Mouse (Mus musculus) neural tube, embryonic 11.5 days (tissue): Measurements from ENCODE around the gene Cphx3. TPM values are rescaled to one million over a fixed set of nuclear protein-coding genes. Genes with fewer than 3 reads are reported as not detected.

Experiments used
- polyA plus RNA-seq: library from polyadenylated mRNA; unstranded; fragments of >200 nt; fragmentation: Nextera tagmentation; extraction: Ambion mirVana; gene quantifications from 2 replicates; pipeline ENCODE4 v1.2.1, GENCODE M21; 2014

Cphx3 gene
- polyA plus RNA-seq, 1 experiment from 2014 or later: not detected

Other genes with a start within 250 kb of the Cphx3 start
- gene Anxa11, start 240.1 kb upstream of the Cphx3 start, polyA plus RNA-seq: 3.5 and 4.2 TPM in 2 replicates
- not detected in 2 replicates for gene Plac9a, start 179.2 kb upstream of the Cphx3 start, polyA plus RNA-seq
- 1.1 and 2.4 TPM in 2 replicates for gene Tmem254a, start 154.6 kb upstream of the Cphx3 start, polyA plus RNA-seq
- gene Cphx1, start 144.0 kb upstream of the Cphx3 start, polyA plus RNA-seq: not detected in 2 replicates
- gene Duxbl1, start 103.7 kb upstream of the Cphx3 start, polyA plus RNA-seq: 3.8 and 5.9 TPM in 2 replicates
- gene Gm9780, start 39.6 kb upstream of the Cphx3 start, polyA plus RNA-seq: 0.89 TPM in 1 of 2 replicates, not detected in the other
- gene Tmem254c, start 14.9 kb upstream of the Cphx3 start, polyA plus RNA-seq: 17.1 and 25.8 TPM in 2 replicates
- not detected in 2 replicates for gene Cphx2, start 781 bp upstream of the Cphx3 start, polyA plus RNA-seq
- 5.3 TPM in 1 of 2 replicates, not detected in the other for gene Duxbl2, start 36.1 kb downstream of the Cphx3 start, polyA plus RNA-seq
- 0.39 and 1.5 TPM in 2 replicates for gene Plac9b, start 100.2 kb downstream of the Cphx3 start, polyA plus RNA-seq
- 18.2 and 19.1 TPM in 2 replicates for gene Tmem254b, start 124.7 kb downstream of the Cphx3 start, polyA plus RNA-seq
- gene Duxbl3, start 175.7 kb downstream of the Cphx3 start, polyA plus RNA-seq: 0.62 and 6.6 TPM in 2 replicates